Mouse (Mus musculus) G1E (cell line): ENCODE data around the gene Lhfpl2. TPM values are rescaled to one million over a fixed set of nuclear protein-coding genes. Genes with fewer than 3 reads are reported as not detected.

ENCODE experiments used
- ATAC-seq: 2 replicates; pipeline ENCODE4 v1.8.0; 2016; ENCODE audit warnings: mild to moderate bottlenecking; ENCODE audit not compliant: insufficient number of reproducible peaks, poor library complexity, low FRiP score, severe bottlenecking; ENCODE audit errors: extremely low read depth
- DNase-seq: peaks from one replicate; pipeline ENCODE4 v3.0.0; 2012; ENCODE audit warnings: low spot score
- H3K27me3 ChIP-seq: 2 replicates; pipeline ENCODE4 v1.6.1; 2012; ENCODE audit warnings: mild to moderate bottlenecking, low read length, inconsistent platforms; ENCODE audit not compliant: insufficient read depth
- H3K36me3 ChIP-seq: replicated peaks from 2 replicates; pipeline ENCODE3; 2012; ENCODE audit warnings: mild to moderate bottlenecking, inconsistent platforms
- H3K4me1 ChIP-seq: 2 replicates; pipeline ENCODE4 v1.6.1; 2012; ENCODE audit warnings: low read depth, low read length, inconsistent platforms, mixed read lengths; ENCODE audit not compliant: insufficient read depth
- H3K4me3 ChIP-seq: 2 replicates; pipeline ENCODE4 v1.5.1; 2012; ENCODE audit warnings: low read depth, mild to moderate bottlenecking, inconsistent platforms, low read length, moderate library complexity, mixed read lengths
- H3K9me3 ChIP-seq: replicated peaks from 2 replicates; pipeline ENCODE4 v1.6.1; 2012; ENCODE audit warnings: inconsistent platforms
- CTCF ChIP-seq: IDR thresholded peaks from 2 replicates; pipeline ENCODE4 v1.5.1; 2012; ENCODE audit warnings: low read depth, low read length, inconsistent platforms, mixed read lengths
- GATA1 ChIP-seq: IDR thresholded peaks from 2 replicates; pipeline ENCODE4 v1.6.1; 2012; ENCODE audit warnings: borderline replicate concordance, low read length, inconsistent platforms, mixed read lengths
- GATA2 ChIP-seq: IDR thresholded peaks from 2 replicates; pipeline ENCODE4 v1.6.1; 2012; ENCODE audit warnings: low read depth, low read length, inconsistent platforms, borderline replicate concordance
- POLR2AphosphoS5 ChIP-seq: IDR thresholded peaks from 2 replicates; pipeline ENCODE4 v1.6.1; 2012; ENCODE audit warnings: low read depth, low read length, inconsistent platforms; ENCODE audit not compliant: insufficient replicate concordance
- TAL1 ChIP-seq: conservative IDR thresholded peaks from 2 replicates; pipeline ENCODE4 v1.6.1; 2012; ENCODE audit warnings: low read depth, low read length, inconsistent platforms, mixed read lengths
- polyA plus RNA-seq: library from polyadenylated mRNA; stranded (reverse); fragments of >175 nt; gene quantifications from 2 replicates; pipeline ENCODE4 v1.2.3, GENCODE M21; 2012
- total RNA-seq, 2 experiments: library from RNA; stranded (forward) in 1 of 2; stranded (reverse) in 1 of 2; fragments of 200-1000 nt in 1 of 2; fragments of >200 nt in 1 of 2; fragmentation: Nextera tagmentation in 1 of 2; gene quantifications; 2 replicates each; pipeline ENCODE4 v1.2.3; 2014 to 2017

Gene Lhfpl2
- total and polyA plus RNA-seq, 3 experiments, result 0.16 TPM; not detected in 2

DNA sequence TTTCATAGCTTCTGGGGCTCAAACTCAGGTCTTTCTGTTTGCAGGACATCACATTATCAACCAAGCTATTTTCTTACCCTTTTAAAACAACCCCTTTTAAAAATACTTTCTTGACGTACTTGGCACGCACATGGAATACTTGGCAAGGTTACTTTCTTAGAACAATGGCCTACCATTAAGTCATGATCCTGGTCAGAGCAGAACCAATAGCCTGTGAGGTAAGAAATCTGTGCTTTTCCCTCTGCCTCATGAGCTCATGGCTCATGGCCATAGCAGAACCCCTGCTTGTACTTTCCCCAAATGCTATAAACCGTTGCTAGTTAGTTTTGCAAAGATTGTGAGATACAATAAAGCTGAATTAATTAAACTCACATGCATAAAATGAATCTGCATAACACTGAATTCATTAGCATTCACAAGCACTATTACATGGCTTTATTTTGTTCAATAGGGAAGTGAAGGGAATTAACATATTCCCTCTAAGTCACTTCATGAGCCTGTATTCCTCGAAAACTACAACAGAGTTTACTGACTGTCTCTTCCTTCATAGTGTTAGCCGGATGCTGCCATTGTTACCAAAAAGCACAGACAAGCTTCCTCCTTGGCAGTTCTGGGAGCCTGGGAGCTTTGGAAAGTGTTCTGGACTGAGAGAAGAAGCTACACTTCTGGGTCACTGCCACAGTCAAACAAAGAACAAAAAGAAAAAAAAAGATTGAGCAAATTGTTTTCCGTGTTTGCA, 20.1 kb upstream of the Lhfpl2 start:
- ATAC-seq (no peak), DNase-seq (no peak)
- no peak for TF ChIP-seq POLR2AphosphoS5
- TF ChIP-seq GATA1, result no peak
- no peak for TF ChIP-seq TAL1
- TF ChIP-seq CTCF, result no peak
- no peak for TF ChIP-seq GATA2
- H3K9me3 ChIP-seq, result no peaks in the 10 kb centered on the region
- H3K4me3 ChIP-seq, result no peak overlapping the region
- no peaks in the 10 kb centered on the region for H3K4me1 ChIP-seq
- no peaks in the 10 kb centered on the region for H3K36me3 ChIP-seq
- no peaks in the 10 kb centered on the region for H3K27me3 ChIP-seq

GRCm38 (mm10) chr13:94038052-94038340, 19.6 kb upstream of the Lhfpl2 start:
- DNase-seq, result no peak
- no peaks in the 10 kb centered on the region for H3K4me1 ChIP-seq
- H3K9me3 ChIP-seq, result no peaks in the 10 kb centered on the region
- TF ChIP-seq CTCF, result no peak
- TF ChIP-seq TAL1, result no peak
- no peak for TF ChIP-seq GATA2
- no peak for TF ChIP-seq GATA1
- no peak for TF ChIP-seq POLR2AphosphoS5
- H3K36me3 ChIP-seq, result no peaks in the 10 kb centered on the region
- H3K27me3 ChIP-seq, result no peaks in the 10 kb centered on the region
- no peak overlapping the region for H3K4me3 ChIP-seq
- ATAC-seq, result no peak

DNA sequence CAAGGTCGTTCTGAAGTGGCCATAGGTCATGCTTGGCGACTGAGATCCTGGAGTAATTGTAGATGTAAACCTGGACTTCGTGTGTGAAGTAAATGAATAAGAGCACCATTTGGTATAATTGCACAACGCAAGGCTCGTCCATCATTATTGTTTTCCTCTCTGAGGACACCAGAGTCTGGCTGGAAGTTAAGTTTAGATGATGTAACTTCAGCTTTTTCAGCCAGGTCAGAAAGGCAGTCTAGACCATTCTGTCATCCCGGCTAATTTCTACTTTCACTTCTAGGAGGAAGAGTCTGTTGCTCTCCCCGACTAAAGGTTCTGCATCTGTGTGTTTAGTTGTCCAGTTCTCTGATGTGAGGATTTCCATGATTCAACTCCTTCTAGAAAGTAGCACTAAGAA, 7.6 kb upstream of the Lhfpl2 start:
- no peak for TF ChIP-seq TAL1
- no peak for TF ChIP-seq POLR2AphosphoS5
- TF ChIP-seq GATA2, result no peak
- TF ChIP-seq CTCF, result no peak
- no peak for TF ChIP-seq GATA1
- no peak for DNase-seq
- no peaks in the 10 kb centered on the region for H3K9me3 ChIP-seq
- H3K4me1 ChIP-seq, result no peaks in the 10 kb centered on the region
- ATAC-seq, result no peak
- H3K27me3 ChIP-seq, result peaks cover 10% of the 10 kb centered on the region
- H3K4me3 ChIP-seq, result no peak overlapping the region
- no peaks in the 10 kb centered on the region for H3K36me3 ChIP-seq

- ATAC-seq (no peak), DNase-seq (no peak)
- Histone ChIP-seq H3K36me3 (no peaks in the 10 kb centered on the region), H3K4me1 (no peaks in the 10 kb centered on the region), H3K27me3 (peaks cover 10% of the 10 kb centered on the region), H3K9me3 (no peaks in the 10 kb centered on the region), H3K4me3 (no peak overlapping the region)
- TF ChIP-seq TAL1 (no peak), CTCF (no peak), GATA2 (no peak), GATA1 (no peak), POLR2AphosphoS5 (no peak)
These were observed 6.8 kb upstream of the Lhfpl2 start for GRCm38 (mm10) chr13:94050782-94051181.

GRCm38 (mm10) chr13:94057036-94057562, 497 bp upstream of the Lhfpl2 start:
- DNase-seq (no peak), ATAC-seq (no peak)
- Histone ChIP-seq H3K9me3 (no peaks in the 10 kb centered on the region), H3K4me1 (no peaks in the 10 kb centered on the region), H3K27me3 (peaks cover 15% of the 10 kb centered on the region; the same call in 1 of the 2 replicates), H3K4me3 (no peak overlapping the region), H3K36me3 (no peaks in the 10 kb centered on the region)
- TF ChIP-seq CTCF (no peak), TAL1 (no peak), GATA2 (no peak), GATA1 (no peak), POLR2AphosphoS5 (no peak)

DNA sequence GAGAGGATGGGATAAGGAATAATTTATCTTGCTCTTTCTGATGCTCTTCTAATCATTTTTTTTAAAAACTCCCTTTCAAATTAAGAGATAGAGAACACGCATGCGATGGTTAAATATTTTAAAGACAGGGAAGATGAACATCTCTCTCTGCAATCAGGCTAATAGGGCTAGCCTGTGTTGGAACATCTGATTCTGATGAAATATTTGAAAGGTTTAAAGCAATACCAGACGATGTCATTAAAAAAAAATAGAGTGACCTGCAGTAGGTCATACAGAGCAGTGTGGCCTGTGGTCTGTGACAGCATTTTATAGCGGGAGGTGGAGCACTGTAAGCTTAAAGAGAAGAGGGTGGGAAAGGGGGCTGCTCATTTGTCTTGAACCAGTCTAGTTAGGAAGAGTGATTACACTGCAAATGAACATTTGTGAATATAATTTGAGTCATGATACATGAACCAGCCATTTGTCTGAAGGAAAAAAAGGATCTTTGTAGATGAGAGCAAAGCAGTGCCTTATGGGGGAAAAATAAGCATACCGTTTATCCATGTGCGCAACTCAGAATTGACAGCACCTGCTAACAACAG, 1.1 kb downstream of the Lhfpl2 start:
- H3K9me3 ChIP-seq, result no peaks in the 10 kb centered on the region
- H3K27me3 ChIP-seq, result peaks cover 13% of the 10 kb centered on the region; the same call in 1 of the 2 replicates
- no peaks in the 10 kb centered on the region for H3K4me1 ChIP-seq
- H3K36me3 ChIP-seq, result no peaks in the 10 kb centered on the region
- ATAC-seq (no peak), DNase-seq (no peak)
- TF ChIP-seq TAL1 (no peak), GATA2 (no peak), POLR2AphosphoS5 (no peak), CTCF (no peak), GATA1 (no peak)
- H3K4me3 ChIP-seq, result no peak overlapping the region
